Mouse (Mus musculus) liver, embryonic 12.5 days (tissue): Measurements from ENCODE around the gene Gm49388. TPM values are rescaled to one million over a fixed set of nuclear protein-coding genes. Genes with fewer than 3 reads are reported as not detected.

Experiments
- ATAC-seq: fragments of 200-750 bp; cut with Nextera tagmentation; 2 replicates; pipeline ENCODE4 v1.8.0; 2017; ENCODE audit warnings: moderate number of reproducible peaks, mild to moderate bottlenecking, moderate library complexity
- H3K27ac ChIP-seq: fragments of 300-500 bp; sonication (generic); 2 replicates; pipeline ENCODE4 v1.5.1; 2016; ENCODE audit warnings: mild to moderate bottlenecking
- H3K27me3 ChIP-seq: fragments of 300-500 bp; sonication (generic); replicated peaks from 2 replicates; pipeline ENCODE4 v1.6.1; 2016; ENCODE audit warnings: mild to moderate bottlenecking, moderate library complexity
- H3K36me3 ChIP-seq: fragments of 300-500 bp; sonication (generic); 2 replicates; pipeline ENCODE4 v1.6.1; 2016; ENCODE audit warnings: mild to moderate bottlenecking, moderate library complexity
- H3K4me1 ChIP-seq: fragments of 300-500 bp; sonication (generic); 2 replicates; pipeline ENCODE4 v1.6.1; 2016
- H3K4me2 ChIP-seq: fragments of 300-500 bp; sonication (generic); 2 replicates; pipeline ENCODE4 v1.6.1; 2016; ENCODE audit warnings: mild to moderate bottlenecking, moderate library complexity
- H3K4me3 ChIP-seq: fragments of 300-500 bp; sonication (generic); 2 replicates; pipeline ENCODE4 v1.5.1; 2016; ENCODE audit warnings: mild to moderate bottlenecking, moderate library complexity
- H3K9ac ChIP-seq: fragments of 300-500 bp; sonication (generic); 2 replicates; pipeline ENCODE4 v1.6.1; 2016; ENCODE audit warnings: mild to moderate bottlenecking, moderate library complexity
- H3K9me3 ChIP-seq: fragments of 300-500 bp; sonication (generic); replicated peaks from 2 replicates; pipeline ENCODE4 v1.6.1; 2016; ENCODE audit warnings: mild to moderate bottlenecking, moderate library complexity
- WGBS: fragments of 180-500 bp; shearing (Covaris S2); methylation state at CpG from one replicate; pipeline ENCODE4 v1.1.7; 2016; ENCODE audit not compliant: insufficient replicate concordance; 5-methylcytosine and 5-hydroxymethylcytosine counted together
- polyA plus RNA-seq: library from polyadenylated mRNA; unstranded; fragments of >200 nt; fragmentation: Nextera tagmentation; extraction: Ambion mirVana; gene quantifications from 2 replicates; pipeline ENCODE4 v1.2.1, GENCODE M21; 2016

Gene Gm49388
- polyA plus RNA-seq, 1 experiment from 2014 or later, result not detected

GRCm38 (mm10) chr7:127753158-127753557, 32.2 kb upstream of the Gm49388 start:
- Histone ChIP-seq H3K4me2 (no peak overlapping the region), H3K9ac (no peak overlapping the region), H3K27ac (no peak overlapping the region), H3K9me3 (no peaks in the 10 kb centered on the region), H3K4me3 (no peak overlapping the region), H3K36me3 (peaks cover 87% of the 10 kb centered on the region), H3K4me1 (0 out of 2 replicates have a peak, but pooled peaks cover 2% of the 10 kb centered on the region), H3K27me3 (no peaks in the 10 kb centered on the region)
- WGBS, result 52% methylated on average over 5 of the region's 5 CpGs
- ATAC-seq, result no peak

- no peak for ATAC-seq
- Histone ChIP-seq H3K9ac (no peak overlapping the region), H3K9me3 (no peaks in the 10 kb centered on the region), H3K27ac (no peak overlapping the region), H3K36me3 (peaks cover 81% of the 10 kb centered on the region), H3K4me2 (no peak overlapping the region), H3K4me3 (no peak overlapping the region), H3K4me1 (no peaks in the 10 kb centered on the region), H3K27me3 (no peaks in the 10 kb centered on the region)
- WGBS, result 76% methylated on average over 7 of the region's 7 CpGs
Observed at GRCm38 (mm10) chr7:127753741-127754140, 31.7 kb upstream of the Gm49388 start.

GRCm38 (mm10) chr7:127759716-127760115, 25.7 kb upstream of the Gm49388 start:
- Histone ChIP-seq H3K27ac (peak overlapping the region; percentile 7; the same call in 1 of the 2 replicates), H3K36me3 (peaks cover 51% of the 10 kb centered on the region), H3K4me2 (no peak overlapping the region), H3K9me3 (no peaks in the 10 kb centered on the region), H3K4me1 (peaks cover 17% of the 10 kb centered on the region), H3K27me3 (no peaks in the 10 kb centered on the region), H3K9ac (0 out of 2 replicates have a peak overlapping the region, but pooled peaks have one; percentile 9), H3K4me3 (no peak overlapping the region)
- ATAC-seq, result no peak
- 27% methylated on average over 6 of the region's 6 CpGs for WGBS

GRCm38 (mm10) chr7:127760478-127760877, 24.9 kb upstream of the Gm49388 start:
- Histone ChIP-seq H3K27me3 (no peaks in the 10 kb centered on the region), H3K36me3 (peaks cover 49% of the 10 kb centered on the region), H3K9ac (no peak overlapping the region), H3K27ac (no peak overlapping the region), H3K4me3 (no peak overlapping the region), H3K4me2 (no peak overlapping the region), H3K9me3 (no peaks in the 10 kb centered on the region), H3K4me1 (peaks cover 20% of the 10 kb centered on the region)
- WGBS, result 80% methylated on average over 3 of the region's 3 CpGs
- no peak for ATAC-seq

- Histone ChIP-seq H3K4me3 (no peak overlapping the region), H3K27ac (no peak overlapping the region), H3K4me1 (peaks cover 26% of the 10 kb centered on the region), H3K9ac (no peak overlapping the region), H3K27me3 (no peaks in the 10 kb centered on the region), H3K9me3 (no peaks in the 10 kb centered on the region), H3K4me2 (no peak overlapping the region), H3K36me3 (peaks cover 55% of the 10 kb centered on the region)
- ATAC-seq, result peak; percentile 59; the same call in 1 of the 2 replicates
- 19% methylated on average over 7 of the region's 7 CpGs for WGBS
Observed at GRCm38 (mm10) chr7:127761026-127761425, 24.4 kb upstream of the Gm49388 start.

- 83% methylated on average over 4 of the region's 4 CpGs for WGBS
- H3K4me3 ChIP-seq, result no peak overlapping the region
- H3K4me1 ChIP-seq, result peaks cover 52% of the 10 kb centered on the region
- H3K9ac ChIP-seq, result no peak overlapping the region
- H3K9me3 ChIP-seq, result no peaks in the 10 kb centered on the region
- no peaks in the 10 kb centered on the region for H3K27me3 ChIP-seq
- no peak for ATAC-seq
- H3K36me3 ChIP-seq, result peaks cover 54% of the 10 kb centered on the region
- H3K4me2 ChIP-seq, result no peak overlapping the region
- no peak overlapping the region for H3K27ac ChIP-seq
Observed at GRCm38 (mm10) chr7:127763642-127764041, 21.8 kb upstream of the Gm49388 start.

GRCm38 (mm10) chr7:127765756-127766155, 19.7 kb upstream of the Gm49388 start:
- ATAC-seq, result no peak
- no peak overlapping the region for H3K4me2 ChIP-seq
- 74% methylated on average over 2 of the region's 2 CpGs for WGBS
- peak overlapping the region; percentile 96 for H3K27ac ChIP-seq
- H3K27me3 ChIP-seq, result no peaks in the 10 kb centered on the region
- H3K4me1 ChIP-seq, result peaks cover 58% of the 10 kb centered on the region
- no peaks in the 10 kb centered on the region for H3K9me3 ChIP-seq
- H3K36me3 ChIP-seq, result peaks cover 54% of the 10 kb centered on the region
- no peak overlapping the region for H3K4me3 ChIP-seq
- no peak overlapping the region for H3K9ac ChIP-seq

- peak; percentile 94 for ATAC-seq
- peak overlapping the region; percentile 86 for H3K4me2 ChIP-seq
- peak overlapping the region; percentile 96 for H3K27ac ChIP-seq
- H3K9me3 ChIP-seq, result no peaks in the 10 kb centered on the region
- WGBS, result 31% methylated on average over 17 of the region's 17 CpGs
- peak overlapping the region; percentile 67 for H3K4me3 ChIP-seq
- peaks cover 49% of the 10 kb centered on the region for H3K36me3 ChIP-seq
- H3K4me1 ChIP-seq, result peaks cover 68% of the 10 kb centered on the region
- H3K9ac ChIP-seq, result peak overlapping the region; percentile 76
- no peaks in the 10 kb centered on the region for H3K27me3 ChIP-seq
Observed at GRCm38 (mm10) chr7:127766851-127767609, 18.4 kb upstream of the Gm49388 start.

- H3K27ac ChIP-seq, result peak overlapping the region; percentile 96
- H3K9ac ChIP-seq, result peak overlapping the region; percentile 76
- H3K27me3 ChIP-seq, result no peaks in the 10 kb centered on the region
- no peaks in the 10 kb centered on the region for H3K9me3 ChIP-seq
- H3K36me3 ChIP-seq, result peaks cover 44% of the 10 kb centered on the region
- 52% methylated on average over 19 of the region's 19 CpGs for WGBS
- peak; percentile 53 for ATAC-seq
- peak overlapping the region; percentile 67 for H3K4me3 ChIP-seq
- H3K4me1 ChIP-seq, result peaks cover 73% of the 10 kb centered on the region
- peak overlapping the region; percentile 86 for H3K4me2 ChIP-seq
Observed at GRCm38 (mm10) chr7:127767671-127768345, 17.6 kb upstream of the Gm49388 start.

- WGBS, result 52% methylated on average over 13 of the region's 13 CpGs
- Histone ChIP-seq H3K27me3 (no peaks in the 10 kb centered on the region), H3K4me1 (peaks cover 75% of the 10 kb centered on the region), H3K36me3 (peaks cover 40% of the 10 kb centered on the region), H3K4me2 (peak overlapping the region; percentile 86), H3K9me3 (no peaks in the 10 kb centered on the region), H3K4me3 (peak overlapping the region; percentile 67), H3K27ac (peak overlapping the region; percentile 96), H3K9ac (peak overlapping the region; percentile 81)
- ATAC-seq, result no peak; the same call in 1 of the 2 replicates
Observed at GRCm38 (mm10) chr7:127768346-127768996, 16.9 kb upstream of the Gm49388 start.

GRCm38 (mm10) chr7:127768997-127769593, 16.3 kb upstream of the Gm49388 start:
- Histone ChIP-seq H3K4me1 (peaks cover 81% of the 10 kb centered on the region), H3K9me3 (no peaks in the 10 kb centered on the region), H3K4me2 (peak overlapping the region; percentile 86), H3K36me3 (peaks cover 34% of the 10 kb centered on the region), H3K4me3 (peak overlapping the region; percentile 67), H3K27me3 (no peaks in the 10 kb centered on the region), H3K9ac (peak overlapping the region; percentile 81), H3K27ac (peak overlapping the region; percentile 83)
- peak; percentile 3 for ATAC-seq
- WGBS, result 2% methylated on average over 16 of the region's 16 CpGs
